Mouse (Mus musculus) CH12.LX (cell line): Measurements from ENCODE around the gene Grb10.

Experiments used
- CHD2 ChIP-seq: IDR thresholded peaks from 2 replicates; pipeline ENCODE4 v1.6.1; 2011; ENCODE audit warnings: low read length, improper control_type of control experiment
- CTCF ChIP-seq, 2 experiments: IDR thresholded peaks in 1 of 2; conservative IDR thresholded peaks in 1 of 2; 2 replicates each; pipeline ENCODE4 v1.5.1; 2011 to 2012; ENCODE audit warnings: low read depth in 2 of 2, low read length in 2 of 2, improper control_type of control experiment in 1 of 2, inconsistent platforms in 1 of 2, mild to moderate bottlenecking in 1 of 2, moderate library complexity in 1 of 2
- E2F4 ChIP-seq: IDR thresholded peaks from 2 replicates; pipeline ENCODE4 v1.6.1; 2011; ENCODE audit warnings: low read depth, low read length, improper control_type of control experiment; ENCODE audit not compliant: insufficient replicate concordance
- ELF1 ChIP-seq: IDR thresholded peaks from 2 replicates; pipeline ENCODE4 v1.6.1; 2014; ENCODE audit warnings: low read depth, mild to moderate bottlenecking, inconsistent platforms, low read length, improper control_type of control experiment
- GABPA ChIP-seq: IDR thresholded peaks from 2 replicates; pipeline ENCODE4 v1.6.1; 2012; ENCODE audit warnings: low read depth, low read length, improper control_type of control experiment, inconsistent platforms; ENCODE audit not compliant: insufficient replicate concordance
- IRF4 ChIP-seq: IDR thresholded peaks from 2 replicates; pipeline ENCODE4 v1.6.1; 2014; ENCODE audit warnings: low read depth, mild to moderate bottlenecking, inconsistent platforms, low read length, improper control_type of control experiment
- MXI1 ChIP-seq: IDR thresholded peaks from 2 replicates; pipeline ENCODE4 v1.6.1; 2011; ENCODE audit warnings: mild to moderate bottlenecking, low read depth, low read length, improper control_type of control experiment
- PAX5 ChIP-seq: IDR thresholded peaks from 2 replicates; pipeline ENCODE4 v1.6.1; 2012; ENCODE audit warnings: low read length, inconsistent platforms, mixed read lengths
- POLR2A ChIP-seq: IDR thresholded peaks from 2 replicates; pipeline ENCODE4 v1.6.1; 2011; ENCODE audit warnings: low read depth, mild to moderate bottlenecking, improper control_type of control experiment, low read length
- UBTF ChIP-seq: IDR thresholded peaks from 2 replicates; pipeline ENCODE4 v1.6.1; 2012; ENCODE audit warnings: low read depth, mild to moderate bottlenecking, inconsistent platforms, low read length, improper control_type of control experiment, moderate library complexity
- USF1 ChIP-seq: IDR thresholded peaks from 2 replicates; pipeline ENCODE4 v1.6.1; 2014; ENCODE audit warnings: low read depth, mild to moderate bottlenecking, inconsistent platforms, low read length, improper control_type of control experiment
- ZMIZ1 ChIP-seq: IDR thresholded peaks from 2 replicates; pipeline ENCODE4 v1.6.1; 2012; ENCODE audit warnings: low read depth, mild to moderate bottlenecking, inconsistent platforms, low read length, improper control_type of control experiment

GRCm38 (mm10) chr11:12010084-12010483, 28.4 kb downstream of the Grb10 start:
- TF ChIP-seq POLR2A (no peak), UBTF (no peak), CTCF (conservative IDR thresholded peaks at IDR 0.05 in 1 of 2, IDR thresholded peaks at IDR 0.05 in 1 of 2; ENCODE audit: low read depth in 2 of 2, low read length in 2 of 2) (no peak), PAX5 (no peak), CHD2 (no peak), USF1 (no peak), GABPA (no peak), IRF4 (no peak), MXI1 (no peak), E2F4 (no peak), ELF1 (no peak), ZMIZ1 (no peak)
